Mouse (Mus musculus): ENCODE measurements around the gene Tmed11. TPM values are rescaled to one million over a fixed set of nuclear protein-coding genes. Genes with fewer than 3 reads are reported as not detected.
"Not testable (repeated sequence)": the region's sequence is repeated elsewhere in the genome, so short reads cannot be mapped to it uniquely, and the experiment has no call there.

The Tmed11 gene
- not detected in 2 replicates for polyA plus RNA-seq (2015; fragmentation: Nextera tagmentation; extraction: Ambion mirVana)

- not testable (repeated sequence) for H3K27ac ChIP-seq; ATAC-seq (ENCODE audit: low read depth); H3K9ac ChIP-seq; H3K4me1 ChIP-seq (replicated peaks); H3K4me3 ChIP-seq (replicated peaks); H3K36me3 ChIP-seq; H3K27me3 ChIP-seq; DNase-seq; H3K4me2 ChIP-seq; H3K9me3 ChIP-seq (replicated peaks)
- WGBS (ENCODE audit: insufficient replicate concordance) = 48% methylated on average over 2 of the region's 2 CpGs
Observed at GRCm38 (mm10) chr5:108795263-108795662, at the start of gene Tmed11. Gene Tmed11, minus strand, starts transcription at chr5:108795363.

GRCm38 (mm10) chr5:108836156-108836555 is 41.0 kb upstream of the Tmed11 start:
- Histone ChIP-seq H3K27me3 (no peaks in the 10 kb centered on the region), H3K9ac (no peak overlapping the region), H3K9me3 (replicated peaks) (no peaks in the 10 kb centered on the region), H3K4me3 (replicated peaks) (no peak overlapping the region), H3K4me2 (no peak overlapping the region), H3K4me1 (replicated peaks) (no peaks in the 10 kb centered on the region), H3K36me3 (no peaks in the 10 kb centered on the region), H3K27ac (no peak overlapping the region)
- WGBS (ENCODE audit: insufficient replicate concordance) = 42% methylated on average over 1 of the region's 1 CpGs
- DNase-seq (no peak), ATAC-seq (ENCODE audit: low read depth) (no peak)

GRCm38 (mm10) chr5:108823276-108823675 is 28.1 kb upstream of the Tmed11 start:
- Histone ChIP-seq H3K9me3 (replicated peaks) (no peaks in the 10 kb centered on the region), H3K4me2 (no peak overlapping the region), H3K9ac (no peak overlapping the region), H3K36me3 (no peaks in the 10 kb centered on the region), H3K27ac (no peak overlapping the region), H3K27me3 (no peaks in the 10 kb centered on the region), H3K4me3 (replicated peaks) (no peak overlapping the region), H3K4me1 (replicated peaks) (no peaks in the 10 kb centered on the region)
- DNase-seq (no peak), ATAC-seq (ENCODE audit: low read depth) (no peak)
- WGBS (ENCODE audit: insufficient replicate concordance) = 66% methylated on average over 2 of the region's 2 CpGs

- H3K4me3 ChIP-seq (replicated peaks) = not testable (repeated sequence)
Observed at GRCm38 (mm10) chr5:108808750-108809149, 13.6 kb upstream of the Tmed11 start, which contains the start of gene Vmn2r8. Gene Vmn2r8, minus strand, starts transcription at chr5:108808850.

GRCm38 (mm10) chr5:108803646-108804045 is 8.5 kb upstream of the Tmed11 start:
- WGBS (ENCODE audit: insufficient replicate concordance) = 19% methylated on average over 1 of the region's 1 CpGs
- DNase-seq = no peak
- no peak overlapping the region for H3K27ac ChIP-seq

More at GRCm38 (mm10) chr5:108808750-108809149, 13.6 kb upstream of the Tmed11 start, which contains the start of gene Vmn2r8:
- not testable (repeated sequence) for H3K36me3 ChIP-seq; H3K27ac ChIP-seq; H3K4me1 ChIP-seq (replicated peaks); ATAC-seq (ENCODE audit: low read depth); H3K9me3 ChIP-seq (replicated peaks); H3K27me3 ChIP-seq; DNase-seq; H3K9ac ChIP-seq; H3K4me2 ChIP-seq
- 46% methylated on average over 2 of the region's 2 CpGs for WGBS (ENCODE audit: insufficient replicate concordance)

GRCm38 (mm10) chr5:108790385-108790784 is 4.8 kb downstream of the Tmed11 start:
- not testable (repeated sequence) for H3K27me3 ChIP-seq; H3K4me3 ChIP-seq (replicated peaks); H3K4me2 ChIP-seq; H3K4me1 ChIP-seq (replicated peaks); H3K9ac ChIP-seq; DNase-seq; H3K27ac ChIP-seq; H3K36me3 ChIP-seq; H3K9me3 ChIP-seq (replicated peaks); ATAC-seq (ENCODE audit: low read depth)
- 33% methylated on average over 1 of the region's 1 CpGs for WGBS (ENCODE audit: insufficient replicate concordance)

More at GRCm38 (mm10) chr5:108803646-108804045, 8.5 kb upstream of the Tmed11 start:
- no peak for ATAC-seq (ENCODE audit: low read depth)
- no peak overlapping the region for H3K4me3 ChIP-seq (replicated peaks)
- no peak overlapping the region for H3K9ac ChIP-seq
- H3K36me3 ChIP-seq = no peaks in the 10 kb centered on the region
- H3K4me1 ChIP-seq (replicated peaks) = no peaks in the 10 kb centered on the region
- no peaks in the 10 kb centered on the region for H3K9me3 ChIP-seq (replicated peaks)
- H3K4me2 ChIP-seq = no peak overlapping the region
- no peaks in the 10 kb centered on the region for H3K27me3 ChIP-seq

- Histone ChIP-seq H3K27ac (no peak within 1 kb of the TSS), H3K36me3 (no peaks in the 10 kb centered on the region), H3K9me3 (replicated peaks) (no peaks in the 10 kb centered on the region), H3K4me1 (replicated peaks) (no peaks in the 10 kb centered on the region), H3K4me2 (no peak within 1 kb of the TSS), H3K4me3 (replicated peaks) (no peak within 1 kb of the TSS), H3K27me3 (no peaks in the 10 kb centered on the region), H3K9ac (no peak within 1 kb of the TSS)
- ATAC-seq (ENCODE audit: low read depth) (no peak), DNase-seq (no peak)
- 62% methylated on average over 40 of the region's 40 CpGs for WGBS (ENCODE audit: insufficient replicate concordance)
Observed at GRCm38 (mm10) chr5:108774630-108775306, 20.4 kb downstream of the Tmed11 start, which contains the start of gene Rnf212. Gene Rnf212, minus strand, starts transcription at chr5:108774982.

- Histone ChIP-seq H3K27ac (no peak overlapping the region), H3K9me3 (replicated peaks) (no peaks in the 10 kb centered on the region), H3K4me3 (replicated peaks) (no peak overlapping the region), H3K9ac (no peak overlapping the region), H3K27me3 (peaks cover 5% of the 10 kb centered on the region; the same call in 1 of the 2 replicates), H3K4me1 (replicated peaks) (no peaks in the 10 kb centered on the region), H3K36me3 (no peaks in the 10 kb centered on the region), H3K4me2 (no peak overlapping the region)
- 54% methylated on average over 2 of the region's 2 CpGs for WGBS (ENCODE audit: insufficient replicate concordance)
- DNase-seq (no peak), ATAC-seq (ENCODE audit: low read depth) (no peak)
Observed at GRCm38 (mm10) chr5:108760002-108760401, 35.2 kb downstream of the Tmed11 start.

GRCm38 (mm10) chr5:108758396-108758795 is 36.8 kb downstream of the Tmed11 start:
- 46% methylated on average over 3 of the region's 3 CpGs for WGBS (ENCODE audit: insufficient replicate concordance)
- peak; percentile 13 for DNase-seq

GRCm38 (mm10) chr5:108751258-108751657 is 43.9 kb downstream of the Tmed11 start:
- H3K4me3 ChIP-seq (replicated peaks); H3K9ac ChIP-seq; H3K27me3 ChIP-seq; H3K9me3 ChIP-seq (replicated peaks); H3K36me3 ChIP-seq: not testable (repeated sequence)
- peaks cover 28% of the 10 kb centered on the region for H3K4me1 ChIP-seq (replicated peaks)
- 63% methylated on average over 4 of the region's 4 CpGs for WGBS (ENCODE audit: insufficient replicate concordance)
- H3K4me2 ChIP-seq = peak overlapping the region; percentile 52
- ATAC-seq (ENCODE audit: low read depth) (peak; percentile 32; the same call in 1 of the 2 replicates), DNase-seq (peak; percentile 36)
- peak overlapping the region; percentile 86 for H3K27ac ChIP-seq

More at GRCm38 (mm10) chr5:108758396-108758795, 36.8 kb downstream of the Tmed11 start:
- H3K27me3 ChIP-seq = peaks cover 5% of the 10 kb centered on the region; the same call in 1 of the 2 replicates
- H3K27ac ChIP-seq = no peak overlapping the region
- H3K9ac ChIP-seq = no peak overlapping the region
- ATAC-seq (ENCODE audit: low read depth) = 0 out of 2 replicates have a peak, but pooled peaks have one; percentile 12
- H3K4me2 ChIP-seq = no peak overlapping the region
- no peaks in the 10 kb centered on the region for H3K4me1 ChIP-seq (replicated peaks)
- H3K4me3 ChIP-seq (replicated peaks) = no peak overlapping the region
- no peaks in the 10 kb centered on the region for H3K9me3 ChIP-seq (replicated peaks)
- H3K36me3 ChIP-seq = no peaks in the 10 kb centered on the region

GRCm38 (mm10) chr5:108750328-108751210 is 44.6 kb downstream of the Tmed11 start:
- WGBS (ENCODE audit: insufficient replicate concordance) = 52% methylated on average over 5 of the region's 5 CpGs

More at GRCm38 (mm10) chr5:108750328-108751210, 44.6 kb downstream of the Tmed11 start:
- Histone ChIP-seq H3K9ac (peak overlapping the region; percentile 41), H3K4me2 (peak overlapping the region; percentile 52), H3K9me3 (replicated peaks) (no peaks in the 10 kb centered on the region), H3K27ac (peak overlapping the region; percentile 86), H3K4me1 (replicated peaks) (peaks cover 28% of the 10 kb centered on the region), H3K36me3 (no peaks in the 10 kb centered on the region), H3K27me3 (no peaks in the 10 kb centered on the region), H3K4me3 (replicated peaks) (peak overlapping the region; percentile 35)
- DNase-seq (peak; percentile 33), ATAC-seq (ENCODE audit: low read depth) (peak; percentile 93)
